Mouse (Mus musculus): ENCODE results near the gene Sertad2.

DNA sequence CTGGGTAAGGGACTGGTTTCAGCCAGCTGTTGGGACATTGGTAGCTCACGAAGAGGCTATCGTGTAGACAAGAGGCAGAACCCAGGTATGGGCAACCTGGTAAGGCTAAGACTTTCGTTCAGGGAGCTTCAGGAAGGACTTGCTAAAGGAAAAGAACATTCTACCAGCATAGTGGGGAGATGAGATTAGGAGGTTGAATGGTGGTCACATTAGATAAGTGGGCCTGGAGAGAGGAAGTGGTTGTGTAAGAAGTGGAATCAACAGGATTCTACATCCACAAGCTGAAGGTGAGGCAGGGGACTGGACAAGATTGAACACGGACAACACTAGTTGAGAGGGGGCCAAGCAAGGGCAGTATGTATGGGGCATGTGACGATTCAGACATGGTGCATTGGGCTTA, 138.6 kb downstream of the Sertad2 start:
- TF ChIP-seq CTCF (IDR thresholded peaks at IDR 0.05; ENCODE audit: low read depth), result no peak
- no peak for TF ChIP-seq EP300 (IDR thresholded peaks at IDR 0.05; ENCODE audit: low read depth)
